Mouse (Mus musculus) bone marrow macrophage, adult 2 months (primary cell): ENCODE data around the gene Fgfr2.

Source experiments
- CTCF ChIP-seq: IDR thresholded peaks from 2 replicates; pipeline ENCODE4 v1.5.1; 2012; ENCODE audit warnings: low read depth, mild to moderate bottlenecking, low read length, moderate library complexity
- POLR2A ChIP-seq: IDR thresholded peaks from 2 replicates; pipeline ENCODE4 v1.6.1; 2012; ENCODE audit warnings: mild to moderate bottlenecking, low read depth, low read length, borderline replicate concordance

DNA sequence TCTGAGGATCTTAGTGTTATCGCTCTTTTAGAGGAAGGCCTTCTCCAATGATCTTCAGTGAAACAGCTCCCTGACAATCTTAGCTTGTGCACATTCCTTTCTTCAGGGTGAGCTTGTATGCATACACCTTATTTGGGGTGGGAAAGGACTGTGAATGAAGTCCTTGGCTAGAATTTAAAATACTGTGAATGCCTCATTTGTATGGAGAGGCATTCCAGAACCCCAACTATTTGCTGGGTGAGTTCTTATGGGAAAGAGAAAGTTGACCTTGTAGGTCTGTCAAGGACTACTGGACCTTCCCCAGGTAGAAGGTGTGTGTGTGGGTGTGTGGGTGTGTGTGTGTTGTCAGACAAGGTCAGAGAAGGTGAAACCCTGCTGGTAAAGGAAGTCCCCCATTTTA lies 1462.4 kb downstream of the Fgfr2 start:
- TF ChIP-seq POLR2A: no peak
- TF ChIP-seq CTCF: no peak
